Mouse (Mus musculus) CD4-positive, CD25-positive, alpha-beta regulatory T cell, adult 2 months (primary cell): ENCODE data around the gene Poldip3.
A peak's percentile ranks its signal among the peaks of the same experiment; 100 is the strongest.
"Not testable (repeated sequence)": the region's sequence is repeated elsewhere in the genome, so short reads cannot be mapped to it uniquely, and the experiment has no call there.

Source experiments
- DNase-seq: peaks from one replicate; pipeline ENCODE4 v3.0.0-alpha.2; 2012; ENCODE audit warnings: low read depth, low spot score

Gene Poldip3

GRCm38 (mm10) chr15:83129530-83130231, 19.5 kb downstream of the Poldip3 start:
- DNase-seq = no peak

DNA sequence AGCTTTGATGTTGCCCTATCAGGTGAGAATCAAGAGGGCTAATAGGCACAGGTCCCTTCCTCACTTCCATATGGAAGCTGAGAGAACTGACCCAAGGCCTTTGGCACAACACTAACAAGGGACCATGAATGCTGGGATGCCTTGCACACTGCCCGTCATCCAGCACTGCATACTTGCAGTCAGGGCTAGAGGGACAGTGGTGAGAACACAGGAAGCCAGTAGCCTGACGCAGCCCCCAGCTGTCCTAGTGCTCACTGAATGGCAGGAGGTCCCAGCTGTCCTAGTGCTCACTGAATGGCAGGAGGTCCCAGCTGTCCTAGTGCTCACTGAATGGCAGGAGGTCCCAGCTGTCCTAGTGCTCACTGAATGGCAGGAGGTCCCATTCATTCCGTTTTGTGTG, 22.1 kb downstream of the Poldip3 start:
- not testable (repeated sequence) for DNase-seq

GRCm38 (mm10) chr15:83126582-83126981, 22.6 kb downstream of the Poldip3 start:
- DNase-seq = no peak

- no peak for DNase-seq
Measured at GRCm38 (mm10) chr15:83124625-83125024, 24.6 kb downstream of the Poldip3 start.

DNA sequence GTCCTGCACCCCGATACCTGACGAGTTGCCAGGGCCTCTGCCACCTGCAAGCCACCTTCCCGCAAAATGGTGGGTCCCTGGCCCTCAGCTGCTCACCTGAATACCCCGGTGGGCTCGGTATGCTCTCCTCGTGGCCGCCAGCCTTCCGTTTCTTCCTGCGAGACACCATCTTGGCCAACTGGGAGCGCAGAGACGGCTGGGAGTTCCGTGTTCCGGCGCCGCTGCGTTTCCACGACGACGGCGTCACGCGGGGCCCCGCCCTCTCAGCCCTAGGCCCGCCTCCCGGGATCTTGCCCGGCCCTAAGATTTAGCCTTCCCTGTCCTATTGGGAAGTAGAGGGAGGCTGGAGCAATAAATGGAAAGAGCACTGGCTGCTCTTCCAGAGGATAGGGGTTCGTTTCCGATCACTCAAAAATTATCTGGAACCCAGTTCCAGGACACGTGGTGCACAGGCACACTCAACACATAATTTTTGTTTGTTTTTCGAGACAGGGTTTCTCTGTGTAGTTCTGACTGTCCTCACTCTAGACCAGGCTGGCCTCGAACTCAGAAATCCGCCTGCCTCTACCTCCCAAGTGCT, 26.5 kb downstream of the Poldip3 start, which contains the start of gene Rrp7a:
Rrp7a (minus strand) TSS at position 236 of the 580 bp plus-strand sequence.
- DNase-seq = peak; percentile 88

DNA sequence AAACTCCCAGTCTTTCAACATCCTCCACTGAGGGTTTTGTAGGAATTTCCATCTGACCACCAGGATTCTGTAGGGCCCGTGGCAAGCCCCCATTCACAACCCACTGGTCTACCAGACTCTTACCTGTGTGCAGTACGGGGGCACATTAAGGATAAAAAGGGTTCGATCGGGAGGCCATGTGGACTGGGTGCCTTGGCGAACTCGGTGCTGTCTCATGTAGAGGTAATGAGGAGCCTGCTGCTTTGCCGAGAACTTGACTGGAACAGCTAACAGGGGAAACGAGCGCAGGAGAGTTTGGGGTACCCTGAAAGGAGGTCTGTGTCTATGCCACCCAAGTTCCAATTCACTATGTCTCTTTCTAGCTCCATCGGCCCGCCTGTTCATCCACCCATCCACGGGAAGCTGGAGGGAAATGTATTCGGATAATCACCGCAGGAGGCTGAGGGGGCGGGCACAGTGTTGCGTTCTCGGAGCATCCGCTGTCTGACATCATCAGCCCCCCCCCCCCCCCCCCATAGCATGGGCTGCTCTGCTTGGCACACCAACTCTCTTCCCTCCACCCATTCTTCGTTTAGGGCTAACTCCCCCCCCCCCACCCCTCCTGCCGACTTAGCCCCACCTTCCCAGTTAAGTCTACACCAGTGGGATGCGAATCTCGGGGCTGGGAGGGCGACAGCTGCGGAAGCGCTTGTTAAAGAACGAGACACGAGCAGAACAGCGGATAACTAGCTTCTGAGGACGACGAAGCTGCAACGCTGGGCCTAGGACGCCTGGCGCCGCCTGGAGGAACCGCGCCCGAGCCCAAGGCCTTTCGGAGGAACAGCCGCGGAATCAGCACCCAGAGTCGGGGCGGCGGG, 27.2 kb downstream of the Poldip3 start:
- DNase-seq = peak; percentile 80

GRCm38 (mm10) chr15:83118360-83118759, 30.8 kb downstream of the Poldip3 start:
- DNase-seq = peak; percentile 35

GRCm38 (mm10) chr15:83115071-83115470, 34.1 kb downstream of the Poldip3 start:
- no peak for DNase-seq

DNA sequence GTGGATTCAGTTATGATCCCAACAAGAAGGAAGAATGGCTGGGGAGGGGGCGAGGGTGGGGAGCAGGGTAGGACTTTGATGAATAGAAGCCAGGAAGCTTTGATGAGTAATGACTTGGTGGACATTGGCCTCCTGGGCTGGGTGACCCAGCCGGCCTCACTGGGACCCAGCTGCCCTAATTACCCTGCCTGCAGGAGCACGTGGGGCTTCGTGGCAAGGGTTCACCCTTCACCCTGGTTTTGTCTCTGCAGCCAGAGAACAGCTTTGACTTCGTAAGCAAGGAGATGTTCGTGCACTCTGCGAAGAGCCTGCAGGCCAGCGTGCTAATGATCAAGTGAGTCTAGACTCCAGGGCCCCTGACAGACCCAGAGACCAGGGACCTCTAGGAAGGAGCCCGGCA, 35.1 kb downstream of the Poldip3 start:
- no peak for DNase-seq

DNA sequence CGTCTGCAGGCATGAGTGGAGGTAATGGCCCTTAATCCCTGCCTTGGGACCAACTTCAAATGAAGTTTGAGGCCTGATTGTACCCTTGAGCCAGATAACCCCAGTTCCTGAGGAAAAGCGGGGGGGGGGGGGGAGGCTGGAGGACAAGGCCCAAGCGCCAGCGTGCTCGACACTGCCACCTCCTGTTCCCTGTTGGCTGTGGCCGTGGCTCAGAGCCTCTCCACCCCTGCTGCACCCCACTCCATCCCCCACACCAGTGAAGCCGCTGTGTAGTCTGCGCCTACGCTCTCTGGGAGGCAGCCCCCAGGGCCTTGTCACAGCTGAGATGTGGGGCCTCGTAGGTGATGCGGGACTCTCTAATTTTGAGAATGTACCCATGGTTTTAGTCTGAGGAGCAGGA, 36.3 kb downstream of the Poldip3 start:
- peak; percentile 73 for DNase-seq

- DNase-seq = no peak
Measured at GRCm38 (mm10) chr15:83111874-83112273, 37.3 kb downstream of the Poldip3 start.

- DNase-seq = no peak
Measured at GRCm38 (mm10) chr15:83111290-83111689, 37.9 kb downstream of the Poldip3 start.

GRCm38 (mm10) chr15:83107814-83108213, 41.4 kb downstream of the Poldip3 start:
- no peak for DNase-seq

DNA sequence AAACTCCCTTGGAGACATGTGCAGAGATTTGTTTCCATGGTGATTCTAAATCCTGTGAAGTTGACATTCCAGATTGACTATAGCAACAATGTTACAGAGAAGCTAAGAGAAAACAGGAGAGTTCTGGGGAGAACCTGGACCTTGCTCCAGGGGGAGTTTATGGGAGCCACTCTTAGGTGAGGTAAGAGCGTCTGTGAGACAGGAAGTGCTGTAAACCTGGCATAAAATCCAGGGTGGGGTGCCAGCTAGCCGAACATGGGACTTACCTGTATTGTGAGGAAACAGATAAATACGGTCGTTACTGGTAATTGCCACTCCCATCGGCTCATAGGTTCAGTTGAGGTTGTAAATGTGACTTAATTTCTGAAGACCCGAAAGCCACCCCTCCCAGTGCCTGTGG, 42.8 kb downstream of the Poldip3 start:
- no peak for DNase-seq

- DNase-seq = no peak
Measured at GRCm38 (mm10) chr15:83103111-83103510, 46.1 kb downstream of the Poldip3 start.

DNA sequence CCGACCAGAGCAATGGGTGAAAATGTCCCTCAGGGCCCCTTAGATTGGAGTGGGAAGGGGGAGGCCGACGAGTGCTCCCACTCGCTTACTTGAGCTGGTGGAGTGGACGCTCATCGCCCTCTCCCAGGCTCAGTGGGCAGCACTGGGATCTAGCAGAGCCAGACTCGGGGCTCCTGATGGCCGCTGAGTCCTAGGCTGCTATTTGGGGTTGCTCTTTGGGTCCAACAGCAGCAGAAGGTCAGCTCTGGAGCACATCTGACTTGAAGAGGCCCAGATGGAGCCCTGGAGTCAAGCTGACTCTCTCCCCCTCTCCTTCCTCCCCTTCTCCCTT, 48.9 kb downstream of the Poldip3 start:
- DNase-seq = no peak

DNA sequence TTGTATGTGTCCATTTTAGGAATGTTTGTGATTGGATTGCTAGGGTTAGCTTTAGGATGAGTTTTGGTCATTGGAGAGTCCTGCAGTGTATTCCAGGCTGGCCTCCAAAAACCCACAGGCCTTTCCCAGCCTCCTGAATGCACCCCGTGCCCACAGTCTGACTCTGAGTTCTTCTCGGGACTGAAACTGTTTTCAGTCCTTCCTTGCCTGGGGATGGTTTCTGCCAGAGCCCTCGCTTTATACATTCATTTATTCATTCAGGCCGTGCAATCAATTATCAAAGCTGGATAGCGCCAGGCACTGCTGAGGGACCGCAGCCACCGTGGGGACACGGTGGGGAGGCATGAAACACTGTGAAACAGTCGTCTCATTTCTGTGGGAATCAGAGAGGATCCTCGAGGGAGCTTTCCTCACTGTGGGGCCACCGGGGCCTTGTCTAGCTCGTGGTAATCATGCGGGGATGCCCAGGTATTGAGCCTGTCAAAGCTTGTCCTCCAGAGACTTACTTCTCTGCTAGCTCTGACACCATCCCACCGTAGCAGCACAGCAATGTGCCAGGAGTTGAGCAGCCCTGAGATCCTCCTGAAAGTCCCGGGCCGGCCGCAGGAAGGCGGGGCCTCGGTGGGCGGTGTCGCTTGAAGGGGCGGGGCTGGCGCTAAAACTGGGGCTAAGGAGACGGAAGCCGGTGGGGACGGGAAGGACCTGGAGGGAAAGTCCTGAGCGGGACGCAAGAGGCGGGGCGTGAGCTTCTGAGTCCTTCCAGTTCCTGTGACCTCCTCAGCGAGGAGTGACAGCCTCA, 49.5 kb downstream of the Poldip3 start:
- peak; percentile 93 for DNase-seq

- peak; percentile 58 for DNase-seq
Measured at GRCm38 (mm10) chr15:83095950-83096349, 53.2 kb downstream of the Poldip3 start.

DNA sequence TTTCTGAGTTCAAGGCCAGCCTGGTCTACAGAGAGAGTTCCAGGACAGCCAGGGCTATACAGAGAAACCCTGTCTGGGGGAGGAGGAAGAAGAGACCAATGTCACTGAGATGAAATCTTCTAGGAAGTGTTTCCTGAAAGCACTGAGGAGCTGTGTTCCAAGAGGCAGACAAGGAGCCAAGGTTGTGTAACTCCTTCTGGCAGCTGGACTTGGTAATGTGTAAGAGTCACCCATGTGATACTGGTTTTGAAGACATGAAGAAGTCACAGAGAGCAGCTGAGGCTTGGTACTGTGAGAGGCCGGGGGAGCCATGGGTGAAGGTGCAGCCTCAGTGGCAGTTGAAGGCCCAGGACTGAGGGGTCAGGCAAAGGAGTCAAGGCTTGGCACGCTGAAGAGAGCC, 55.5 kb downstream of the Poldip3 start:
- no peak for DNase-seq

- DNase-seq = no peak
Measured at GRCm38 (mm10) chr15:83090874-83091273, 58.3 kb downstream of the Poldip3 start.

DNA sequence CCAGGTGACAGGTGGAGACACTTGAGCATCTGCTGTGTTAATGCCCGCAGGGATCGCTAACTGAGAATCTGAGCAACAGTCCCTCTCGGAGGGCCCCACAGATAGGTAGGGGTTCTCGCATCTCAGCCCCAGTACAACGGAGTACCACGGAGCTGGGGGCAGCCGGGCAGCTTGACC, 59.9 kb downstream of the Poldip3 start, which contains the start of gene Serhl:
Serhl (plus strand) TSS at position 78 of the 177 bp plus-strand sequence.
- no peak for DNase-seq
